Mouse (Mus musculus) liver, postnatal 0 days (tissue): ENCODE results near the gene Bglap.

ENCODE experiments used
- CTCF ChIP-seq: sonication (generic); IDR thresholded peaks from 2 replicates; pipeline ENCODE4 v1.5.1; 2016; ENCODE audit warnings: antibody characterized with exemption, low read depth
- EP300 ChIP-seq: IDR thresholded peaks from 2 replicates; pipeline ENCODE4 v1.6.1; 2016; ENCODE audit warnings: antibody characterized with exemption, low read depth, mild to moderate bottlenecking

GRCm38 (mm10) chr3:88337367-88338020 lies 46.8 kb downstream of the Bglap start:
- TF ChIP-seq CTCF, result no peak
- no peak for TF ChIP-seq EP300
